Mouse (Mus musculus) MEL (cell line): ENCODE data around the gene Sept9.

Experiments
- BHLHE40 ChIP-seq: IDR thresholded peaks from 2 replicates; pipeline ENCODE4 v1.6.1; 2012; ENCODE audit warnings: low read depth, mild to moderate bottlenecking, inconsistent platforms, low read length, improper control_type of control experiment, borderline replicate concordance
- E2F4 ChIP-seq: IDR thresholded peaks from 2 replicates; pipeline ENCODE4 v1.6.1; 2011; ENCODE audit warnings: low read depth, low read length, improper control_type of control experiment, borderline replicate concordance
- EP300 ChIP-seq, 2 experiments: IDR thresholded peaks; 2 replicates each; pipeline ENCODE4 v1.6.1; 2011; ENCODE audit warnings: improper control_type of control experiment in 2 of 2, low read length in 2 of 2, low read depth in 1 of 2, mild to moderate bottlenecking in 1 of 2
- GATA1 ChIP-seq: IDR thresholded peaks from 2 replicates; pipeline ENCODE4 v1.6.1; 2011; ENCODE audit warnings: low read depth, low read length, improper control_type of control experiment
- MAFK ChIP-seq: IDR thresholded peaks from 2 replicates; pipeline ENCODE4 v1.6.1; 2011; ENCODE audit warnings: low read depth, mild to moderate bottlenecking, low read length, improper control_type of control experiment, borderline replicate concordance
- NELFE ChIP-seq: IDR thresholded peaks from 2 replicates; pipeline ENCODE4 v1.6.1; 2011; ENCODE audit warnings: low read depth, low read length, improper control_type of control experiment
- POLR2A ChIP-seq, 2 experiments: IDR thresholded peaks; 2 replicates each; pipeline ENCODE4 v1.6.1; 2011 to 2012; ENCODE audit warnings: low read length in 2 of 2, mild to moderate bottlenecking in 2 of 2, control low read depth in 1 of 2, improper control_type of control experiment in 1 of 2, low read depth in 1 of 2, moderate library complexity in 1 of 2; ENCODE audit not compliant: control insufficient read depth in 1 of 2, insufficient read depth in 1 of 2, poor library complexity in 1 of 2
- RAD21 ChIP-seq: IDR thresholded peaks from 2 replicates; pipeline ENCODE4 v1.6.1; 2011; ENCODE audit warnings: mild to moderate bottlenecking, low read depth, low read length, improper control_type of control experiment

DNA sequence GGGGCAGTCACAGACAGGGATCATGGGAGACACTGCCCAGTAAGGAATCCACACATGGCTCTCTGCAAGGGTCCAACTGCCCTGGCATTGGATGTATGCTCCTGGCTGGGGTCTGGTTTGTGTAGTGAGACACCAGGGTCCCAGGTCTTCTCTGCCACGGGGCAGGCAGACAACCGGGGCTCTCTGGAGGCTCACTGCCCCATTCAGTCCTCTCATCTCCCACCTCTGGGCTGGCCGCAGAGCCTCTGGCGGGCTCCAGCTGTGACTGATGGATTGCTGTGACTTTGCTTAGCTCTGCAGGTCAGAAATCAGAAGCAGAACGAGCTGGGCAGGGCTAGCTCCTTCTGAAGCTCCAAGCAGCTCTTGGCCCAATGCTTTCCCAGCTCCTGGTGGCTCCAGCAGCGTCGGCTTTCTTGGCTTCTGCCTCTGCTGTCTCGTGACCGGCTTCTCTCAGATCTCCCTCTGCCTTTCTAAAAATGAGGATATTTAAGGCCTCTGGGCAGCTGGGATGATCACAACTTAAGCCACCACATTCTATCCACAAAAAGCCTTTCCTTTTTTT, 36.5 kb downstream of the Sept9 start:
- TF ChIP-seq POLR2A (IDR thresholded peaks at IDR 0.05; ENCODE audit: control insufficient read depth in 1 of 2, insufficient read depth in 1 of 2, low read depth in 1 of 2, low read length in 2 of 2, poor library complexity in 1 of 2) (no peak), E2F4 (no peak), GATA1 (no peak), EP300 (IDR thresholded peaks at IDR 0.05; ENCODE audit: low read depth in 1 of 2, low read length in 2 of 2) (no peak), BHLHE40 (no peak), NELFE (no peak), MAFK (no peak), RAD21 (no peak)
